Mouse (Mus musculus) G1E-ER4 (cell line): ENCODE data around the gene Olfr632. TPM values are rescaled to one million over a fixed set of nuclear protein-coding genes. Genes with fewer than 3 reads are reported as not detected.

Experiments
- GATA1 ChIP-seq: IDR thresholded peaks from one replicate; pipeline ENCODE4 v1.8.0; 2012; ENCODE audit warnings: low read length, inconsistent platforms
- polyA plus RNA-seq: library from polyadenylated mRNA; stranded (reverse); fragments of >175 nt; gene quantifications from 2 replicates; pipeline ENCODE4 v1.2.3, GENCODE M21; 2012

Olfr632 gene
- polyA plus RNA-seq: not detected in 2 replicates

GRCm38 (mm10) chr7:103934264-103934663 lies at the start of gene Olfr632:
Gene Olfr632, plus strand, starts transcription at chr7:103934347.
- TF ChIP-seq GATA1: no peak

DNA sequence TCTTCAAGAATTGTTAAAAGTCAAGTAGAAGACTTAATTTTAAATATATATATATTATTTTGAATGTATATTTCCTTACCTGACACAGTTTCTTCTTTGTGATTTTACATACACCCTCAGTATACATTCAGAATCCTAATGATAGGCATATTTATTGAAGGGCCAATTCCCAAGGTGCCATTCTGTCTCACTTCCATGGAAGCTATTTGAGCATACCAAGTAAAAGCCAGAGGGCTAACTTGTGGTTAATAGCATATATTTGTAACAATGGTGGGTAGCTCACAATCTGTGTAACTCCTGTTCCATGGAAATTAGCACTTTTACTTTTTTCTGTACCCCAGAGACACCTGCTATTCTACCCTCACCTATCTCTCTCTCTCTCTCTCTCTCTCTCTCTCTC lies 48.0 kb upstream of the Olfr632 start, which contains the start of gene Olfr66:
Gene Olfr66, minus strand, starts transcription at position 101 of the 400 bp plus-strand sequence.
- TF ChIP-seq GATA1: no peak

DNA sequence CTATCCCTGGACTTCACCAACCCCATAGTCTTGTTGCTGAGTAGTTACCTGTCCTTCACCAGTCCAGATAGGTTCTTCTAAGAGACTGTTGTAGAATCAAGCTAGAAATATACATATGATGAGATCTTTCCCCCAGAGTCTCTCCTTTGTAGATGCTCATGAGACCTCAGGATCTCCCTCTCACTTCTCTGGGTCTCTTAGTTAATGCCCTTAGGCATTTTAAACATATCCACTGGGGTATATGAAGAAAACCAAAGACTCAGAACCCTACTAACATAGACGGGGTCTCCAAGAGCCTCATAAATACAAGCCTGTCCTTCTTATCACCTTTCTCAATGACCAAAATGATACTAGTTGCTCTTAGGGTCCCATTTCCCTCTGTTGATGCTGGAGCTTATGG lies 39.8 kb upstream of the Olfr632 start, which contains the start of gene Olfr64:
Gene Olfr64, minus strand, starts transcription at position 101 of the 400 bp plus-strand sequence.
- no peak for TF ChIP-seq GATA1

GRCm38 (mm10) chr7:103903187-103903586 lies 31.0 kb upstream of the Olfr632 start, which contains the start of gene Olfr65:
Gene Olfr65, plus strand, starts transcription at chr7:103903487.
- TF ChIP-seq GATA1: no peak

DNA sequence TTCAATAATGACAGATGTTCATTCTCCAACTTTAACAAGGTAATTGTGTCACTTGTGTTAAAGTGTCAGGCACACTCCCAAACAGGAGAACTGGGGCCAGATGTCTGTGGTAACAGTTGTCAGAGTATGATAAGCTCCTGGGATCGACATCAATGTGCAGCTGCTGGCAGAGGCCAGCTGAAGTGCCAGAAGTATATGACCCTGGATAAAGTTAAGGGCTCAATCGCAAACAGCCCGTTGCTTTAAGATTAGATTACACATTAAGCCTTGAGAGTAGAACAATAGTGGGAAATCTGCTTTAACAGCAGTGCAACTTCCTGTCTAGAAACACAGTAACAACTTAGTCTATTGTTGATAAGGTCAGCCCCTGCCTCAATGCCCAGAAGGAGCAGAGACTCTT lies 24.1 kb upstream of the Olfr632 start:
- TF ChIP-seq GATA1: peak; percentile 99

DNA sequence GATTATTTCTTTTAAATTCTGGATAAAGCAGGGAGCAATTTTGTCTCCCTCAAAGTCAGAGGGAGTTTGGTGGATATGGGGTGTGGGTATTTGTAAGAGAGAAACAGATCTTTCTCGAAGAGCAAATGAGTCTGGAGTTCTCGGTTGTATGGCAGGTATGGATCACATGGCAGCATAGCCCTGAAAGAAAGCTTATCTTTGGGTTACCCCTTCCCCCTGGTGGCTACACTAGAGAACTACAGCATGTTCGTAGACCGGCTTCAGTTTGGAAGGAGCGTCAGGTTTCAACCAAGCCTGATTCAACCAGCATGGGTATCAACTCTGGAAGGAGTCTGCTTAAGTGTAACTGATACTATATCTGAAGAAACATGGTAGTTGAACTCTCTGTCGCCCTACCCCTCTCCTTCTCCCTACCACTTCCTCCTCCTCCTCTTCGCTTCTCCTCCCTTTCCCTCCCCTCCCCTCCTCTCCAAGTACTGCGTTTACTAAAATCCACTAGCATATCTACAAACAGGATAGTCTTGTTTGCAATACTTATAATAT lies 21.1 kb upstream of the Olfr632 start:
- no peak for TF ChIP-seq GATA1

DNA sequence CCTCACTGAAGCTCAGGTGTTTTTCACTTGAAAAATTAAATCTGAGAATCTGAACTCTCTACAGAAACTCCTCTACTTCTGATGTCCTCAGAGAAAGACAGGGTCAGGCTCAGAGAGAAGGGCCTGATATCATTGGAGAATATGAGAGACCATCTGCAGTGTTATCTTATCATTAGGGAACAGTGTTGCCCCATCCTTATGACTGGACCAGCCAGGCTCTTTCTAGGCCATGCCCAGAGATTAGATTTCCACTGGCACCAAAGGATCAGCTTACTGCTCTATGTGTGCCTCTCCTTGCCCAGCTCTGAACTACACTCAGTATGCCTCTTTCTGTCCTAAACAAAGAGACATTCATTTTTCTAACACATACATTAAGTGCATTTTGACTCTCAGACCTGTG lies 18.8 kb upstream of the Olfr632 start:
- no peak for TF ChIP-seq GATA1

GRCm38 (mm10) chr7:103928525-103928924 lies 5.6 kb upstream of the Olfr632 start, which contains the start of gene Olfr631:
Gene Olfr631, plus strand, starts transcription at chr7:103928825.
- TF ChIP-seq GATA1: no peak

GRCm38 (mm10) chr7:103942730-103943129 lies 8.6 kb downstream of the Olfr632 start:
- no peak for TF ChIP-seq GATA1

DNA sequence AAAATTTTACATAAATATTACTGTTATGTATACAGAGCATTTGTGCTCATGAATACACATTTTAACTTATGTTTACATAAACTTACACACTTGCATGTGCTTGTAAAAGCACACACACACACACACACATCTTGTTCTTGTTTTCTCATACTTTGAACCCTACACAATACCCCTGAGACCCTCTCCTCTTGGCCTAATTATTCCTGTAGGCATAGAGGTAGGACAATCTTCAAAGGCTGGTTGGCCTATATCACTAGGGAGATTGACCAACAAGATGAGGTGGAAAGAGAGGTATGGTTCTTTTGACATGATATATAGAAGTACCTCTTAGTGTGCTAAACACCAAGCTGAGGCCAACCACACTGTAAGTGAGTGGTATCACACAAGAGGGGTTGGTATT lies 10.0 kb downstream of the Olfr632 start, which contains the start of gene Olfr633:
Gene Olfr633, plus strand, starts transcription at position 301 of the 400 bp plus-strand sequence.
- no peak for TF ChIP-seq GATA1

- no peak for TF ChIP-seq GATA1
These were observed 36.7 kb downstream of the Olfr632 start, which contains the start of gene Olfr635 for GRCm38 (mm10) chr7:103970852-103971251. Gene Olfr635, plus strand, starts transcription at chr7:103971152.

- TF ChIP-seq GATA1: no peak
These were observed 37.6 kb downstream of the Olfr632 start for GRCm38 (mm10) chr7:103971782-103972181.

Other genes with a start within 250 kb of the Olfr632 start
- not detected in 2 replicates for gene Olfr243, start 219.7 kb upstream of the Olfr632 start, polyA plus RNA-seq
- not detected in 2 replicates for gene Olfr628, start 204.0 kb upstream of the Olfr632 start, polyA plus RNA-seq
- not detected in 2 replicates for gene Olfr629, start 189.4 kb upstream of the Olfr632 start, polyA plus RNA-seq
- gene Olfr630, start 177.0 kb upstream of the Olfr632 start, polyA plus RNA-seq: not detected in 2 replicates
- not detected in 2 replicates for gene Olfr69, start 162.8 kb upstream of the Olfr632 start, polyA plus RNA-seq
- gene Olfr68, start 154.6 kb upstream of the Olfr632 start, polyA plus RNA-seq: not detected in 2 replicates
- not detected in 2 replicates for gene Olfr67, start 142.5 kb upstream of the Olfr632 start, polyA plus RNA-seq
- 31.6 and 77.2 TPM in 2 replicates for gene Hbb-bt, start 120.4 kb upstream of the Olfr632 start, polyA plus RNA-seq
- 5,963 and 6,563 TPM in 2 replicates for gene Hbb-bs, start 106.3 kb upstream of the Olfr632 start, polyA plus RNA-seq
- not detected in 2 replicates for gene Hbb-bh2, start 93.8 kb upstream of the Olfr632 start, polyA plus RNA-seq
- gene Hbb-bh1, start 91.2 kb upstream of the Olfr632 start, polyA plus RNA-seq: not detected in 2 replicates
- gene Hbb-y, start 81.1 kb upstream of the Olfr632 start, polyA plus RNA-seq: not detected in 2 replicates
- not detected in 2 replicates for gene Olfr66, start 48.1 kb upstream of the Olfr632 start, polyA plus RNA-seq
- gene Olfr64, start 39.9 kb upstream of the Olfr632 start, polyA plus RNA-seq: not detected in 2 replicates
- gene Olfr65, start 30.9 kb upstream of the Olfr632 start, polyA plus RNA-seq: not detected in 2 replicates
- gene Olfr631, start 5.5 kb upstream of the Olfr632 start, polyA plus RNA-seq: not detected in 2 replicates
- not detected in 2 replicates for gene Olfr633, start 10.1 kb downstream of the Olfr632 start, polyA plus RNA-seq
- gene Olfr635, start 36.8 kb downstream of the Olfr632 start, polyA plus RNA-seq: not detected in 2 replicates
- not detected in 2 replicates for gene Olfr638, start 64.4 kb downstream of the Olfr632 start, polyA plus RNA-seq
- not detected in 2 replicates for gene Olfr639, start 83.0 kb downstream of the Olfr632 start, polyA plus RNA-seq
- not detected in 2 replicates for gene Olfr640, start 91.2 kb downstream of the Olfr632 start, polyA plus RNA-seq
- gene Olfr641, start 101.1 kb downstream of the Olfr632 start, polyA plus RNA-seq: not detected in 2 replicates
- gene Olfr642, start 118.3 kb downstream of the Olfr632 start, polyA plus RNA-seq: not detected in 2 replicates
- not detected in 2 replicates for gene 4930516K23Rik, start 127.1 kb downstream of the Olfr632 start, polyA plus RNA-seq
- not detected in 2 replicates for gene Olfr644, start 137.5 kb downstream of the Olfr632 start, polyA plus RNA-seq
- not detected in 2 replicates for gene Olfr645, start 151.1 kb downstream of the Olfr632 start, polyA plus RNA-seq
- gene Olfr646, start 170.5 kb downstream of the Olfr632 start, polyA plus RNA-seq: not detected in 2 replicates
- not detected in 2 replicates for gene Ubqln5, start 195.5 kb downstream of the Olfr632 start, polyA plus RNA-seq
- gene Olfr643, start 203.1 kb downstream of the Olfr632 start, polyA plus RNA-seq: not detected in 2 replicates
- gene Ubqln3, start 208.9 kb downstream of the Olfr632 start, polyA plus RNA-seq: not detected in 2 replicates
- not detected in 2 replicates for gene Ubqlnl, start 216.2 kb downstream of the Olfr632 start, polyA plus RNA-seq
- not detected in 2 replicates for gene Olfm5, start 230.5 kb downstream of the Olfr632 start, polyA plus RNA-seq
- gene Olfr648, start 249.0 kb downstream of the Olfr632 start, polyA plus RNA-seq: not detected in 2 replicates